Mouse (Mus musculus): ENCODE results near the gene Olfr181. TPM values are rescaled to one million over a fixed set of nuclear protein-coding genes. Genes with fewer than 3 reads are reported as not detected.

Olfr181 gene
- polyA plus RNA-seq (2017; shearing (Covaris generic)): not detected

DNA sequence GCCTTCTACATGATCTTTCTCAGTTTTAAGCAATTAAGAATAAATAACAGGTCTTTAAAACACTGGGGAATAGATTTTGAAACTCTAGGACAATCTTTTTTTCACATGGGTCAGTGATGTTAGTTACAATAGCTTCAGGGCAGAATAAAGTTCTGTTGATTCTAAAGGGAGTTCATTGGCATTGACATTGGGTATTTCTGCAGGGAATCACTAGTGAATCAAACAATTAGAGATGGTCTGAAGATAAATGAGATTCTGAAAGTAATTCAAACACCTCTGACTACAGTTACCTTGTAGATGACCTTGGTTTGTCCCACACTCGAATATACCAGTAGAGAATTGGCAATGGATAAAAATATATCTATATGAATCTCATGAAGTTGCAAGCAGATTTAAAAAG, at the start of gene Olfr181:
Gene Olfr181, minus strand, starts transcription at position 101 of the 400 bp plus-strand sequence.

DNA sequence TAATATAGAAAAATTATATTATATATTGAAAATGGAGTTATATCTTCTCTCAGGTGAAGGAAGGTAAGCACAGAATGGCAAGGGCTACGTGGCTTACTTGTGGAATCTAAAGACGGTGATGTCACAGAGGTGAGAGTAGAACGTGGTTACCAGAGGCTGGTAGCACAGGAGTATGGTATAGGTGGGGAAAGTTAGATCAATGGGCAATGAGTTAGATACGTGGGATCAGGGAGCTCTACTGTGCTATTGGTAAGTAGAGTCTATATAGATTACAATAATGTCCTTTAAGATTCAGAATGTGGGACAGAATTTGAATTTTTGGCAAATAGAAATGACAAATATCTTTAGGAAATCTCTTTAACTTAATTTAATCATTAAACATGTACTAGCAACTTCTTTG, 737 bp upstream of the Olfr181 start, which contains the start of gene Olfr180:
Gene Olfr180, minus strand, starts transcription at position 101 of the 400 bp plus-strand sequence.

DNA sequence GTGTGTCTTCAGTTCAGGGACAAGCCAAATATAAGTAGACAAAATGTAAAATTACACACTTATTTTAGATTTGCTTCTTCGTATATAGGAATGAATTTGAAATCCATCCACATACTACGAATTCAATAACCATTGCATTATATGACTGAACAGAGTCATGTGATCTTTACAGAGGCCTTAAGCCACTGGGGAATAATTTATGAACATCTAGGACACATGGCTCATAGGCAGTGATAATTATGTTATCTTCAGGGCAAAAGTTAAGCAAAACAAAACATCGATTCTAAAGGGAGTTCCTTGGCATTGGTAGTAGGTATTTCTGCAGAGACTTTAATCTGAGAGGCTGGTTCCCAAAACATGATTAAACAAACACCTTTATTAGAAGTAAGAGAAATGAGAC, 36.6 kb downstream of the Olfr181 start, which contains the start of gene Olfr178:
Gene Olfr178, minus strand, starts transcription at position 101 of the 400 bp plus-strand sequence.

Other genes with a start within 250 kb of the Olfr181 start
- not detected for gene Gpr15, start 209.7 kb downstream of the Olfr181 start, polyA plus RNA-seq (2017; shearing (Covaris generic))
- gene Cldnd1, start 200.8 kb downstream of the Olfr181 start, polyA plus RNA-seq (2017; shearing (Covaris generic)): 72.7 TPM
- gene Olfr172, start 165.6 kb downstream of the Olfr181 start, polyA plus RNA-seq (2017; shearing (Covaris generic)): not detected
- gene Olfr173, start 128.5 kb downstream of the Olfr181 start, polyA plus RNA-seq (2017; shearing (Covaris generic)): 0.29 TPM
- gene Olfr175-ps1, start 102.0 kb downstream of the Olfr181 start, polyA plus RNA-seq (2017; shearing (Covaris generic)): not detected
- gene Olfr177, start 54.0 kb downstream of the Olfr181 start, polyA plus RNA-seq (2017; shearing (Covaris generic)): not detected
- gene Olfr178, start 36.7 kb downstream of the Olfr181 start, polyA plus RNA-seq (2017; shearing (Covaris generic)): not detected
- gene Olfr180, start 637 bp upstream of the Olfr181 start, polyA plus RNA-seq (2017; shearing (Covaris generic)): not detected
- 0.15 TPM for gene Olfr183, start 66.6 kb upstream of the Olfr181 start, polyA plus RNA-seq (2017; shearing (Covaris generic))
- not detected for gene Olfr186, start 101.5 kb upstream of the Olfr181 start, polyA plus RNA-seq (2017; shearing (Covaris generic))
- not detected for gene Olfr187, start 111.0 kb upstream of the Olfr181 start, polyA plus RNA-seq (2017; shearing (Covaris generic))
- gene Olfr190, start 149.2 kb upstream of the Olfr181 start, polyA plus RNA-seq (2017; shearing (Covaris generic)): 0.15 TPM
- gene Olfr191, start 161.1 kb upstream of the Olfr181 start, polyA plus RNA-seq (2017; shearing (Covaris generic)): not detected
- gene Olfr193, start 183.1 kb upstream of the Olfr181 start, polyA plus RNA-seq (2017; shearing (Covaris generic)): not detected
- gene Olfr194, start 192.3 kb upstream of the Olfr181 start, polyA plus RNA-seq (2017; shearing (Covaris generic)): not detected
- gene Olfr195, start 218.3 kb upstream of the Olfr181 start, polyA plus RNA-seq (2017; shearing (Covaris generic)): not detected
- 0.67 TPM for gene Olfr196, start 241.7 kb upstream of the Olfr181 start, polyA plus RNA-seq (2017; shearing (Covaris generic))

All from naive thymus-derived CD4-positive, alpha-beta T cell, adult 5 months (primary cell).